Mouse (Mus musculus): ENCODE results near the gene Lrrc42. TPM values are rescaled to one million over a fixed set of nuclear protein-coding genes. Genes with fewer than 3 reads are reported as not detected.

The Lrrc42 gene
- total RNA-seq, 2 experiments from 2014 or later = 40.1 to 45.2 TPM

DNA sequence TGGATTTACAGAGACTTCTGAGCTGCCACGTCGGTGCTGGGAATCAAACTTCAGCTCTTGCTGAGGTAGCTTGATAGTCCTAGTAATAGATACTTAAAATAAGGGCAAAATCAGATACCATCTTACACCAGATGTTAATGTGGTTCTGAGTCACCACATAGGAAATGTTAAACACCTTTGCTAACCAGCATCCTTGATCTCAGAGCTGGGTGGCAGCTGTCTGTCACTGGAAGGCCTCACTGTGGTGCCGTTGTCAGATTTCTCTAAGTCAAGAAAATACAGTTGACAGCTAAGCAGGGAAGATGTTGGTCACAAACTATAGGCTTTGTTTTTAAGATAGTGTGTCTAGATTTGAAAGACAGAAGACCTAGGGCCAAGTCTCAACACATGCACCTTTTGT, 51.6 kb downstream of the Lrrc42 start:
- no peak for DNase-seq (ENCODE audit: low spot score in 2 of 2)

DNA sequence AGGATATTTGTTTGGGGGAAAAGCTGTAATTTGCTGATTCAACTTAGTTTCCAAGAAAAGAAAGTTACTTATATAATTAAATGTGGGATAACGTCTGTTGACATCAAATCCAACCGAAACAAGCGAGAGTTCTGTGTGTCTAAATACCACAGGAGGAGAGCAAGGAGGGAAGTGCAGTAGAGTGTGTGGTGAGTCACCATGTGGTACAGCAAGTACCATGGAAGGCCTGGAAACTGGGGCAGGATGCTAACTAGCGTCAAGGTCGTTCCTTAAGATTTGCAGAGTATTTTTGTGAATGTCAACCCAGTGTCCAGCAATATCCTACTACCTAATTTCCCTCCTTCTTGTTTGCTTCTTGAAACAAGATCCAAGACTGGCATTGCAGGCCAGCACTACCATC, 55.3 kb downstream of the Lrrc42 start:
- DNase-seq (ENCODE audit: low spot score in 2 of 2) = no peak

DNA sequence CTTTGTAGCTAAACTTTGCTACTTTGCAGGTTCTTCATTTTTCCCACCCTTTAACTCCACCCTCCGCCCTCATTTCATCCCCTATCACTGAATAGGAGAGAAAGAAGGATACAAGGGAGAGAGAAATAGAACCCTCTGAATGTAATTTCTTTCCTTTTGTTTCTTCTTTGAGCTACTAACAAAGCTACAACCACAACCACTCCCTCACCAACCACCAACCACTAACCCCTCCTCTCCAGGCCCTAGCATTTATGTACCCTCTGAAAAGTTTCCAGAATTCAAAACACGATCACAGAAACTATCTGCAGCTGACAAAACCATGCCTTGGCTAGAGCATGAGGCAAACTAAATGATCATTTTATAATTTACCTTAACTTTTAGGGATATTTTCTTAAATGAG, 56.9 kb downstream of the Lrrc42 start:
- no peak for DNase-seq (ENCODE audit: low spot score in 2 of 2)

DNA sequence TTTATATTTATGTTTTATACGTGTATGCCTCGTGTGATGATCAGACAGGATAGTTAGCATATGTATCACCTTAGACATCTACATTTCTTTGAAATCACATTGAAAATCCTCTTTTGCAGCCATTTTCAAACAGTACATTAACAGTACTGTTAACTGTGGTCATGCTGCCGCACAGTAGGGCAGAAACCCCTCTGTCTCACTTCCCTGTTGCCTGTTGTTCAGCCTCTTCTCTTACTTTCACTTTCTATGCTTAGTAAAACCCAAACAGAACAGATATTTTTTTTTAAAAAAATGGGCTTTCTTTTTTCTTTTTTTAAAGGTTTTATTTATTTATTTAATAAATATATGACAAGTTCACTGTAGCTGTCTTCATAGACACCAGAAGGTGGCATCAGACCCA, 59.5 kb downstream of the Lrrc42 start:
- no peak for DNase-seq (ENCODE audit: low spot score in 2 of 2)

DNA sequence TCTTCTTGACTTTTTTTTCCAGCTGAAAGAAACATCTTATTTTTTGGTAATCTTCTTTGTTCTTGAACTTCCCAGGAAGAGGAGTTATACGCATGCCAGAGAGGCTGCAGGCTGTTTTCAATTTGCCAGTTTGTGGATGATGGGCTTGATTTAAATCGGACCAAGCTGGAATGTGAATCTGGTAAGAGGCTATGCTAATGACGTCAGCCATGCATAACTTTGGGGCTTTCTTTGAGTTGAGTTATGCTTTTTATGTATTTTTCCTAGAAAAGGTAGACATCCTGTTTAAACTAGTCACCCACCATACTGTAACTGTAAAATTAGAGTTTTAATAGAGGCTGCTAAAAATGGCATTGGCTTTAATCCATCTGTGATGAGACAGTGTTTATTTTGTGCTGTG, 67.6 kb downstream of the Lrrc42 start:
- DNase-seq (ENCODE audit: low spot score in 2 of 2) = no peak

Other genes starting within 250 kb of the Lrrc42 start
- gene Mrpl37, start 186.7 kb downstream of the Lrrc42 start, total RNA-seq (2021) = 100 to 1,000 TPM; 104 to 108 TPM
- 10 to 100 TPM; 20.1 to 21.1 TPM for gene Cyb5rl, start 186.5 kb downstream of the Lrrc42 start, total RNA-seq (2021)
- under 1 TPM in 1 of 2 experiments, not detected in 1; 0.14 TPM for gene Cdcp2, start 156.6 kb downstream of the Lrrc42 start, total RNA-seq (2021)
- gene Tmem59, start 75.1 kb downstream of the Lrrc42 start, total RNA-seq (2021) = 100 to 1,000 TPM; 332 to 354 TPM
- gene Tceanc2, start 74.4 kb downstream of the Lrrc42 start, total RNA-seq (2021) = 10 to 100 TPM; 28.4 to 34.3 TPM
- gene Ldlrad1, start 44.4 kb downstream of the Lrrc42 start, total RNA-seq (2021) = not detected
- 10 to 100 TPM; 22.9 to 26.3 TPM for gene Hspb11, start 61 bp upstream of the Lrrc42 start, total RNA-seq (2021)
- gene Dio1, start 53.6 kb upstream of the Lrrc42 start, total RNA-seq (2021) = 1 to 10 TPM; 1.3 to 2.6 TPM
- 10 to 100 TPM; 71.9 to 83.1 TPM for gene Yipf1, start 60.8 kb upstream of the Lrrc42 start, total RNA-seq (2021)
- gene Ndc1, start 114.3 kb upstream of the Lrrc42 start, total RNA-seq (2021) = 10 to 100 TPM; 17.8 to 20.6 TPM
- gene Glis1, start 181.1 kb upstream of the Lrrc42 start, total RNA-seq (2021) = 1 to 10 TPM; 1.7 to 3.5 TPM

Measured in adrenal gland, postnatal 4 days (tissue).